Mouse (Mus musculus) olfactory bulb, adult 2 months (tissue): Measurements from ENCODE around the gene Ldhb.

Experiments
- CTCF ChIP-seq: fragments of 200-500 bp; IDR thresholded peaks from 2 replicates; pipeline ENCODE4 v1.5.1; 2012; ENCODE audit warnings: low read depth, mild to moderate bottlenecking, low read length, moderate library complexity; ENCODE audit not compliant: insufficient read depth
- POLR2A ChIP-seq: fragments of 200-500 bp; IDR thresholded peaks from 2 replicates; pipeline ENCODE4 v1.6.1; 2012; ENCODE audit warnings: mild to moderate bottlenecking, low read depth, low read length, moderate library complexity; ENCODE audit not compliant: insufficient read depth

- TF ChIP-seq POLR2A = no peak
- TF ChIP-seq CTCF = no peak
These were observed 21.9 kb upstream of the Ldhb start for GRCm38 (mm10) chr6:142529680-142530079.
